Mouse (Mus musculus) heart, postnatal 0 days (tissue): ENCODE results near the gene Arhgef10l. TPM values are rescaled to one million over a fixed set of nuclear protein-coding genes. Genes with fewer than 3 reads are reported as not detected.

ENCODE experiments used
- ATAC-seq: fragments of 200-750 bp; cut with Nextera tagmentation; 2 replicates; pipeline ENCODE4 v1.8.0; 2017; ENCODE audit warnings: low read depth, moderate number of reproducible peaks, moderate library complexity; ENCODE audit not compliant: insufficient read depth
- DNase-seq: peaks from one replicate; pipeline ENCODE4 v3.0.0-alpha.2; 2016; ENCODE audit warnings: low spot score
- H3K27ac ChIP-seq: fragments of 300-500 bp; sonication (generic); 2 replicates; pipeline ENCODE4 v1.5.1; 2014; ENCODE audit warnings: low read depth, mild to moderate bottlenecking
- H3K27me3 ChIP-seq: fragments of 300-500 bp; sonication (generic); 2 replicates; pipeline ENCODE4 v1.6.1; 2014; ENCODE audit warnings: low read length, mixed read lengths; ENCODE audit not compliant: control insufficient read depth, insufficient read depth
- H3K36me3 ChIP-seq: fragments of 300-500 bp; sonication (generic); replicated peaks from 2 replicates; pipeline ENCODE4 v1.6.1; 2014; ENCODE audit warnings: low read length, mixed read lengths; ENCODE audit not compliant: control insufficient read depth, insufficient read depth
- H3K4me1 ChIP-seq: fragments of 300-500 bp; sonication (generic); 2 replicates; pipeline ENCODE4 v1.6.1; 2014; ENCODE audit warnings: antibody characterized with exemption; ENCODE audit not compliant: control insufficient read depth, insufficient read depth
- H3K4me2 ChIP-seq: fragments of 300-500 bp; sonication (generic); 2 replicates; pipeline ENCODE4 v1.6.1; 2014; ENCODE audit warnings: low read depth, mild to moderate bottlenecking, low read length, moderate library complexity
- H3K4me3 ChIP-seq: fragments of 300-500 bp; sonication (generic); 2 replicates; pipeline ENCODE4 v1.5.1; 2014; ENCODE audit warnings: low read depth, low read length
- H3K9ac ChIP-seq: fragments of 300-500 bp; sonication (generic); replicated peaks from 2 replicates; pipeline ENCODE4 v1.6.1; 2014; ENCODE audit warnings: low read depth, low read length, mixed read lengths
- H3K9me3 ChIP-seq: fragments of 300-500 bp; sonication (generic); replicated peaks from 2 replicates; pipeline ENCODE4 v1.6.1; 2016; ENCODE audit warnings: low read length; ENCODE audit not compliant: control insufficient read depth
- CTCF ChIP-seq: IDR thresholded peaks from 2 replicates; pipeline ENCODE4 v1.5.1; 2016; ENCODE audit warnings: antibody characterized with exemption, control low read depth, low read depth
- EP300 ChIP-seq: IDR thresholded peaks from 2 replicates; pipeline ENCODE4 v1.6.1; 2016; ENCODE audit warnings: antibody characterized with exemption, low read depth
- WGBS: fragments of 180-500 bp; shearing (Covaris S2); extraction: QIAGEN DNeasy Blood & Tissue Kit; methylation state at CpG from one replicate; pipeline ENCODE4 v1.1.7; 2014; 5-methylcytosine and 5-hydroxymethylcytosine counted together
- polyA plus RNA-seq: library from polyadenylated mRNA; unstranded; fragments of >200 nt; fragmentation: Nextera tagmentation; extraction: Ambion mirVana; gene quantifications from 2 replicates; pipeline ENCODE4 v1.2.1, GENCODE M21; 2015
- total RNA-seq: library from RNA; depleted of rRNA; stranded (reverse); fragments of >200 nt; gene quantifications from 2 replicates; pipeline ENCODE4 v1.2.3, GENCODE M21; 2014; ENCODE audit warnings: low replicate concordance; rRNA removed

The Arhgef10l gene
- total RNA-seq (46.8 and 52.8 TPM in 2 replicates), polyA plus RNA-seq (12.1 and 15.4 TPM in 2 replicates)

DNA sequence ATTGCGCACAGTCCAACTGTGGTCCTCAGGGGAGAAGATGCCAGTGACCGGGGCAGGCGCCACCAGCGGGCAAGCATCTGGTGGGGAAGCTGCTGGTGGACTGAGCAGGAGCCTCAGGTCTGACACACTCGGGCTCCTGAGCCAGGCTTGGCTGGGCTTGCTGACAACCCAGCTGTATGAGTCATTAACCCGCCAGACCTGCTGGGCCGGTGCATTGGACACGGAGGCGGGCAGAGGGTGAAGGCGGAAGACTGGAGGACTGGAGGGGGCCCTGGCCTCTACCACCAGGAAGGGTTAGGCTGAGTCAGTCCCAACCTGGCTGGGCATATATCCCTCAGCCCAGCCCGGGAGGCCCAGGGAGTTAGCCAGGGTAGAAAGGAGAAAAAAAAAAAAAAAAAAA is at the start of gene Arhgef10l:
Gene Arhgef10l (minus strand): TSS at position 253 of the 400 bp plus-strand sequence.
- H3K4me3 ChIP-seq = no peak within 1 kb of the TSS
- no peak within 1 kb of the TSS for H3K4me2 ChIP-seq
- WGBS = 56% methylated on average over 11 of the region's 11 CpGs
- no peak within 1 kb of the TSS for H3K9ac ChIP-seq
- ATAC-seq (no peak; the same call in 1 of the 2 replicates), DNase-seq (no peak)
- no peaks in the 10 kb centered on the region for H3K27me3 ChIP-seq
- H3K36me3 ChIP-seq = no peaks in the 10 kb centered on the region
- no peak for TF ChIP-seq EP300
- TF ChIP-seq CTCF = no peak
- H3K4me1 ChIP-seq = peaks cover 6% of the 10 kb centered on the region
- H3K27ac ChIP-seq = no peak within 1 kb of the TSS
- H3K9me3 ChIP-seq = no peaks in the 10 kb centered on the region

DNA sequence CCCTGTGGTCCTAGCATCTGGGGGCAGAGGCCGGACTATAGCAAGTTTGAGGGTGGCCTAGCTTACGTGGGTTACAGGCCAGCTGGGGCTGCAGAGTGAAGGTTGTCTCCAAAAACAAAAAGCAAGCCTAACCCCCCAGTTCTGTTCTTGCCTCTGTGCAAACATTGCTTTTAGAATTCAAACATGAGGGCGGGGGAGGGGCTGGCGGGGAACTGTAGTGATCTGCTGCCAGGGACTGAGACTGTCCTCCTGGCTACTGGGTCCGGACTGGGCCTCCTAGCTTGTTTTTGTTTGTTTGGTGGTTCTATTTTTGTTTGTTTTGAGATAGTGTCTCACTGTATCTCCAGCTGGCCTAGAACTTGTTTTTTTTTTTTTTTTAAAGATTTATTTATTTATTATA is 48.8 kb upstream of the Arhgef10l start:
- H3K4me3 ChIP-seq = no peak overlapping the region
- no peak overlapping the region for H3K4me2 ChIP-seq
- WGBS = 79% methylated on average over 5 of the region's 5 CpGs

DNA sequence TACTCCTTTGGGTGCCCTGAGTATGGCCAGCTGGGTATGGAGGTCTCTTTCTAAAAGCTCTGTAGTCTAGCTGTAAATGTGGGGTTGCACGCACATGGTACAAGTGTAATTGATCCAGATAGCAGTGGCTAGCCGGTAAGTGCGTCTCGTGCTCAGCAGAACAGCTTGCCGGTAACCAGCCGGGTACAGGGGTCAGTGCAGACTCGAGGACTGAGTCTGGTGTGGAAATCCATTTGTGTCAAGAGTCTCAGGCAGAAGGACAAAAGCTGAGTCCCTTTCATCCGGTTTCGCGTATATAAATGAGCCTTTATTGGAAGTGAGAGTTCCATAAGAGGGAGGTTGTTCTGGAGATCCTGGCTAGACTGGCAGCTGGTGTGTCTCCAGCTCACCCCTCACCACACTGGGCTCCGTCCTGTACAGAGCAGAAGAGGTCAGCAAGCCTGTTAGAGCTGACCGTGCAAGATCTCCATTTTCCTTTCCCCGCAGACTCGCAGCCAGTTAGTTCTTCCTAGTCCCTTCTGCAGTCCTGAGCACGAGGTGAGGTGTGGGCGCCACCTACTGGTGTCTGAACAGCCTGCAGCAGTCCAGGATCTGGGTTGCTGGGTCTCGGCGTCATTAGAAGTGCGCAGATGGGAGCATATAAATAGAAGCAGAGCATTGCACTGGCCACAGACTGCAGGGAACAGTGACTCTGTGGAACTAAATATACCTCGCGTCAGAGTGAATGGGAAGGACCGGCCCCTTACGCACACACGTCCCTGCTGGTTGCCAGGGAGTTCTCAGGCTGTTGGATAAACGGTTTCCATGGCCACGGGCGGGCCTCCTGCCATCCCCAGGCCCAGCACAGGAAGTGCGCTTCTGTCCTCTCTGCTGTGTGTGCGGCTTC is 47.9 kb upstream of the Arhgef10l start:
- H3K27me3 ChIP-seq = no peaks in the 10 kb centered on the region
- peak; percentile 96 for DNase-seq
- peaks cover 6% of the 10 kb centered on the region; the same call in 1 of the 2 replicates for H3K4me1 ChIP-seq
- H3K9ac ChIP-seq = no peak overlapping the region
- no peak for TF ChIP-seq EP300
- peak; percentile 100 for TF ChIP-seq CTCF
- peaks cover 80% of the 10 kb centered on the region for H3K36me3 ChIP-seq
- WGBS = 35% methylated on average over 29 of the region's 29 CpGs
- H3K4me3 ChIP-seq = no peak overlapping the region
- ATAC-seq = peak; percentile 98
- peak overlapping the region; percentile 43 for H3K27ac ChIP-seq
- H3K9me3 ChIP-seq = no peaks in the 10 kb centered on the region
- H3K4me2 ChIP-seq = no peak overlapping the region

More for the DNA sequence above, 48.8 kb upstream of the Arhgef10l start:
- Histone ChIP-seq H3K9ac (no peak overlapping the region), H3K27me3 (no peaks in the 10 kb centered on the region), H3K4me1 (peaks cover 5% of the 10 kb centered on the region; the same call in 1 of the 2 replicates), H3K36me3 (peaks cover 79% of the 10 kb centered on the region), H3K9me3 (no peaks in the 10 kb centered on the region), H3K27ac (peak overlapping the region; percentile 43; the same call in 1 of the 2 replicates)
- TF ChIP-seq CTCF (no peak), EP300 (no peak)
- no peak for DNase-seq
- ATAC-seq = no peak

DNA sequence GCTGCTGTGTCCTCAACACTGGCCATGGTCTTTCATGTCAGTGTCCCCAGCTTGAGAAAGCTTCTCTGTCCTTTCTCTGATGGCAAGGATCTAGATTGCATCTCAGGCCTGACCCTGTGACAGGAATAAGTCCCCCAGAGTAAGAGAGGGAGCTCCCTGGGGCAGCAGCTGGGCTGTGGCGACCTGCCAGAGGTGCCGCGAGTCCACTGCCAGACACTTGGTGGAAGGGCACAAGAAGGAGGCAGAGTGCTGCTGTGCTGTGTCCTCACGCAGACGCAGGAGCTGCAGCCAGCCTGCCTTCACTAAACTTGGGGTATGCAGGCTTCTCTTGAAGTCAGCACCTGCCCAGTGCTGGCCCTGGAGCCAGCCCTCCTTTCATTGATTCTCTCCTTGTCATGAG is 45.5 kb upstream of the Arhgef10l start:
- no peak overlapping the region for H3K27ac ChIP-seq
- WGBS = 51% methylated on average over 5 of the region's 5 CpGs
- peaks cover 63% of the 10 kb centered on the region for H3K36me3 ChIP-seq
- ATAC-seq (no peak), DNase-seq (no peak)
- no peak overlapping the region for H3K4me3 ChIP-seq
- no peaks in the 10 kb centered on the region for H3K27me3 ChIP-seq
- H3K4me1 ChIP-seq = peaks cover 23% of the 10 kb centered on the region
- no peak for TF ChIP-seq CTCF
- no peak for TF ChIP-seq EP300
- H3K4me2 ChIP-seq = no peak overlapping the region
- no peaks in the 10 kb centered on the region for H3K9me3 ChIP-seq
- H3K9ac ChIP-seq = 0 out of 2 replicates have a peak overlapping the region, but pooled peaks have one; percentile 11

DNA sequence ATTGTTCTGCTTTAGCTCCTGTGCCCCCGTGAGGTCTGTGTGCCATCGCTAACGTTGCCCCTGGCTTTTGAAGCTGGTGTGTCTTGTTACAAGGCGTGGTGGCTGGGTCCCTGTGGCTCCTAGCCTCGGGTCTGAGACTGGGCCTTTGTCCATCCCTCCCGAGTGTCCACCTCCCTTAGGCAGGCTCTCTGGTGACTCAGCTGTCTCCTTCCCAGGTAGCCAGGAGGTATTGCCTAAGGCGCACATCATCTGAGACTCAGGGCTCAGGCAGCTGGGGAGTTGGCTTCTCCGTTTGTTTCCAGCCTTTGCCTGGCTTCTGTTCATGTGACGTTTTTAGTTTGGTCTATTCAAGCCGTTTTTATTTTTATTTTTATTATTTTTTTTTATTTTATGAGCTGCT is 45.0 kb upstream of the Arhgef10l start:
- Histone ChIP-seq H3K36me3 (peaks cover 57% of the 10 kb centered on the region), H3K4me3 (no peak overlapping the region), H3K9me3 (no peaks in the 10 kb centered on the region), H3K4me2 (no peak overlapping the region), H3K9ac (no peak overlapping the region), H3K27me3 (no peaks in the 10 kb centered on the region), H3K27ac (no peak overlapping the region), H3K4me1 (peaks cover 23% of the 10 kb centered on the region)
- ATAC-seq = no peak
- no peak for DNase-seq
- TF ChIP-seq CTCF (no peak), EP300 (no peak)
- WGBS = 82% methylated on average over 10 of the region's 10 CpGs
